Mouse (Mus musculus): ENCODE results near the gene Ttc23. TPM values are rescaled to one million over a fixed set of nuclear protein-coding genes. Genes with fewer than 3 reads are reported as not detected.

Gene Ttc23
- total RNA-seq, 2 experiments from 2014 or later, result 1.9 to 2.1 TPM

DNA sequence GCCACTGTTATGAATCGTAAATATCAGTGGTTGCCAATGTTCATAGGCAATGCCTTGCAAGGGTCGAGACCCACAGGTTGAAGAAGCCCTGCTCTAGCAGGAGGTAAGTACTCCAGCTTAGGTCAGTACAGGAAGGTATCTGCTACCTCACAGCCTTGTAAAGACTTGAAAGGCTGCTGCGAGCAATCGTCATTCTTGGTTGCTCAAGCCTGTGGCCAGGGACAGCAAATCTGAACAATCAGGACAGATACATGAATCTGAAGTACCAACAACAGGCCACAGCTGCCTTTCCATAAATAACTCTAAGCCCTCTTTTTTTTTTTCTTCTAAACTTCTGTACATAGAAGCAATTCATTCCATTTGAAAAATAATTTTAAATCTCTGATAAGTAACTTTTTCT, 85.1 kb downstream of the Ttc23 start:
- no peak for ATAC-seq (ENCODE audit: poor library complexity, severe bottlenecking)

DNA sequence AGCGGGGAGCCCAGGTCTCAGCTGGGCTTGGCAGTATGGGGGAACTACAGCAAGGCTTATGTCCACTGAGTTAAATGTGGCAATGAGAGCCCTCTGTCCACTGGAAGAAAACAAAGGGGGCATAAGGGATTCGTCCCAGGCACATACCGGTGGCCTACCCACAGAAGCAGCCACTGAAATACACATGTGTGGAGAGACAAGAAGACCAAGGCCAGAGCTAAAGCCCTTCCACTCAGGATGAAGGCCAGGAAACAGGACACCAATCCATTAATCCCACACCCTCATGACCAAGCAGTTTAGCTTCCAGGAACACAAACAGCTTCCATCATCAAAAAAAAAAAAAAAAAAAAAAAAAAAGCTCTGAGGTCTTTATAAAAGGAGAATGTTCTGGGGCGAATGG, 93.2 kb downstream of the Ttc23 start:
- no peak for ATAC-seq (ENCODE audit: poor library complexity, severe bottlenecking)

DNA sequence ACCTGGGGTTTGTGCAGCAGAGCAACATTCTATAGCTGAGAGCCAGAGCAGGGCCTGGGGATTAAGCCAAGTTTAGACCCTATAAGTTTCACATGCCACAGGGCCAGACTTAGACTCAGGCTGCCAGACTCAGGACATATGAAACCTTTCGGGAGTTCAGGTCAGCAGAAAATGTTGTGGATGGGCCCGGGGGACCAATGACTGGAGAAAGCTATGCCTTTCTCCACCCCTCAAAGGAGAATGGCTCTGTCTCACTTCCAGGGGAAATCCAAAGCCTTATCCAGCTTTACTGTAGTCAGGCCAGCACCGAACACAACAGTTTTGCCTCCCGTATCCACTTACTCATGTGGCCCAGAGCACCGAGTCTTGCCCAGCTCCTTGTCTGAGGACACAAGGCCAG, 93.6 kb downstream of the Ttc23 start:
- no peak for ATAC-seq (ENCODE audit: poor library complexity, severe bottlenecking)

DNA sequence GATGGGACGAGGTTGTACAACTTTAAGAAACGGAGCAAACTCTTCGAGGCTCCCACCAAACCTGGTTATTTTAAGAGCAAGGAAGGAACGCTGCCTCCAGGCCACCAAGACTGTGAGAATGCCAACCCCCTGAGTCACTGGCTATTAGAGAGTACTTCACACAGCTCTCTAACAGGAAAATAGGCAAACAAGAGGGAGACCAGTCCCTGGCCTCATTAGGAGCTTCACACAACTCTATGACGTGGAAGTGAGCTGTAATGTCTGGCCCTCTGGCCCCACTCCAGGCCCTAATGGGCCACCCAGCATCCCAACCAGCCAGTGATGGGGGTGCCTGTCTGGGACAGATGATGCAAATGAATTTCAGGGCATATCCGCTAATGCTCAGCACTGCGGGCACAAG, 94.5 kb downstream of the Ttc23 start:
- ATAC-seq (ENCODE audit: poor library complexity, severe bottlenecking), result no peak

DNA sequence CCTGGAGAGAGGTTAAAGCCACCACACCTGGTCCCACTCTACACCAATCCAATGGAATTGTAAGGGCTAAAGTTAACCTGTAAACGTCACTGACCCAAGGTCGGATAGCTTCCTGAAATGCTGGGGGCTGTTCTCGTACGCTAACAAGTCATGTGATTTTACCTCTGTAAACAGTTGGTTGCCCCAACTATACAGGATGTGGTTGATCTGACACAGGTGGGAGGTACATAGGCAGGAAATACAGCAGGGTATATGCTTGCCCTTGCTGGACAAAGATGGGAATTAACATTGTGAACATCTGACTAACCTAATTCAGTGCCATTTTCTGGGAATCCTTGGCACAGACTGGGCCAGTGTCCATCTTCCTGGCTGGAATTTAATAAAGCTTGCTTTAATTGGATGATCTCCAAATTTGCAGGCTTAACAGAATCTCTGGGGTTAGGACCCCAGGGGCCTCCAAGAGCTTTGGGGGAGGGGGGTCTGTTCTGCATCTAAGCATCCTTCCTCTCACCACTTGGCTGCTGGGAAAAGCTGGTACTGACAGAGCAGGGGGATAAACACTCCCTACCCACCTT, 100.6 kb downstream of the Ttc23 start:
- 0 out of 2 replicates have a peak, but pooled peaks have one; percentile 24 for ATAC-seq (ENCODE audit: poor library complexity, severe bottlenecking)

DNA sequence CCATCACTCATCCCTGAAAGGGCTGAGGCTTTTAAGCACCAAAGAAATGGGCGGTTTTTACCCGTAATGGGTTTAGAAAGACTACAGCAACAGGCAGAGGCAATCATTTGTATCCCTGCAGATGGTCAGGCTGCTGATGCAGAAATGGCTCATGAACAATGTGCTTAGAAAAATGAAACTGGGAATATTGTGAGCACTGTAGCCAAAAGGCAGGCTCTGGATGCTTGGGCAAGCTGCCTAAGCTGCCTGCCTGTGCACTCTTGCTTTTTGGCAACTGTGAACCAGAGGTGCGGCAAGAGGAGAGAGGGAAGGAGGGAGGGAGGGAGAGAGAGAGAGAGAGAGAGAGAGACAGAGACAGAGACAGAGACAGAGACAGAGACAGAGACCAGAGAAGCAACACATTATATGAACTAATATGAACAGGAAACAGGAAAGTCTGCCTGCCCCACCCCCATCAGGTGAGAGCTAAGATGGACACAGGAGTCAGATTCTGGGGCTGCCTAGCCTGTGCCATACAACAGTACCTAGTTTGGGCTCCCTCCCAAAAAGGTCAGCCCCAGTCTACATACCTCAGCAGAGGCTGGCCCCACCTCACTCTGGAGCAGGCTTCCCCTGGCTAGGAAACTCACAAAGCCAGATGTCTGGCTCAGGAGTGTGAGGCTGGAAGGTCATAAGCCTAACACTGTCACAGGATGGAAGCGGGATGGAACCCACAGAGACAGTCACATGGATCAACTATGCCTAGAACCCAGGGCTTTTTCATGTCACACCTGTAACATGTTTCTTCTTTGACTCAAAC, 102.4 kb downstream of the Ttc23 start:
- no peak for ATAC-seq (ENCODE audit: poor library complexity, severe bottlenecking)

DNA sequence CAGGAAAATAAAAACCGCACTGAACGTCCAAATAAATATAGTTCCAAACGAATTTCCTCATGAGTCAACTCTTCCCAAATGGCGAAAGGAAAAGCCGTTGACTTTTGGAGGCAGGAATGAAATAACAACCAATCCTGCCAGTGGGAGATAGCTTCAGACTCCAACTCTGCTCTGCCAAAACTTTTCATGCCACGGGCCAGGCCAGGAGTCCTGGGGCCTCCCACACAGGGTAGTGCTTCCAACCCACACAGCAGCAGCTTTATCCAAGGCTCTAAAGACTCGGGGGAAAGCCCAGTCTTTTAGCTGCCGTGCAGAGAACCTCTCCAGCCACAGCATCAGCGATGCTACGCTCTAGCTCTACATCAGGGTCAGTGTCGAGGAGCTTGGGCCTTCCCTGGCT, 107.4 kb downstream of the Ttc23 start:
- no peak for ATAC-seq (ENCODE audit: poor library complexity, severe bottlenecking)

DNA sequence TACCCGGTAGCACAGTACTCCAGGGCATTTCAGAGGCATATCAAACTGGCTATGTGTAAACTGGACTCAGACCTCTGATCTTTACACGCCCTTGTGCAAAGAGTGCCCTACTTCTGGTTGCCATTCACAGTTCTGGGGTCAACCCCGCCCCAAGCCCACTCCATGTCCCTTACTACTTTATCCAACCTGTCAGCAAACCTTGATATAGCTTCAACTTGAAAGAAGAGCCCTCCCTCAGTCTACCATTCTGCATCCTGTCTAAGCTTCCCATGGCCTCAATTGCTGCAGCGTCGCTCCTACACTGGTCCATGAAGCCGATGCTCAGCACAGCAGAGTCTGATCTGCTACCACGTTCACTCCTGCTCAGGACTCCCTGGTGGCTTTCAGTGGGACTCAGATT, 108.2 kb downstream of the Ttc23 start:
- ATAC-seq (ENCODE audit: poor library complexity, severe bottlenecking), result no peak

DNA sequence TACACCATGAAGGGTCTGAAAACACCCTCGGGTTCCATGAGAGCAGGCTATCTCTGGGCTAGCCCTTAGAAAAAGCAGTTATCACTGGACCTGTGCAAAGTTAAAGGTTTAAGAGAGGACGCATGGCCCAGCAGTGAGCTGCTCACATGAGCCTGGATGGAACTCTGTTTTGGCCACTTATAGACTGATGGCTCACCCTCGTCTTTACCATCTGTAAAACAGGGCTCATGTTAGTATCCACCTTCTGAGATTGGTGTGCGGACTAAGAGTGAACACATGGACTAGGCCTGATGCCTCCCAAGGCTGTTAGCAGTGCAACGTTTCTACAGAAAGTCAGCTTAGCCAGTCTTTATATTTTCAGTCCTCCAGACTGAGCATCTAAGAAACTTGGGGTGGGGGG, 109.4 kb downstream of the Ttc23 start:
- ATAC-seq (ENCODE audit: poor library complexity, severe bottlenecking), result no peak

DNA sequence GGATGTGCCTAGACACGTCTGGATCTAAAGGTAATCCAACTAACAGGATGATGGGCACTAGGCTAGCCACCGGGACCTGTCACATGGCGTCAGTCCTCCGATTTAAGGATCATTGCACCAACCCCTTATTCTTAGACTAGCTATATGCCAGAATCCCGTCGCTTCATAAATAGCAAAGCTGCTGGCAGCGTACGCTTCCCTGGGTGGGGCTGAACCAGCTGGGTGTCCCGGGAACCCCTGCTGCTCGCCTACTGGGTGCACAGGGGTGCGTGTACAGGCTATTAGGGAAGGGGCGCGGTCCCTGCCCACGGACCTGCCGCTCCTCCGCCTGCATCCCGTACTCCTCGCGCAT, 111.3 kb downstream of the Ttc23 start:
- no peak for ATAC-seq (ENCODE audit: poor library complexity, severe bottlenecking)

DNA sequence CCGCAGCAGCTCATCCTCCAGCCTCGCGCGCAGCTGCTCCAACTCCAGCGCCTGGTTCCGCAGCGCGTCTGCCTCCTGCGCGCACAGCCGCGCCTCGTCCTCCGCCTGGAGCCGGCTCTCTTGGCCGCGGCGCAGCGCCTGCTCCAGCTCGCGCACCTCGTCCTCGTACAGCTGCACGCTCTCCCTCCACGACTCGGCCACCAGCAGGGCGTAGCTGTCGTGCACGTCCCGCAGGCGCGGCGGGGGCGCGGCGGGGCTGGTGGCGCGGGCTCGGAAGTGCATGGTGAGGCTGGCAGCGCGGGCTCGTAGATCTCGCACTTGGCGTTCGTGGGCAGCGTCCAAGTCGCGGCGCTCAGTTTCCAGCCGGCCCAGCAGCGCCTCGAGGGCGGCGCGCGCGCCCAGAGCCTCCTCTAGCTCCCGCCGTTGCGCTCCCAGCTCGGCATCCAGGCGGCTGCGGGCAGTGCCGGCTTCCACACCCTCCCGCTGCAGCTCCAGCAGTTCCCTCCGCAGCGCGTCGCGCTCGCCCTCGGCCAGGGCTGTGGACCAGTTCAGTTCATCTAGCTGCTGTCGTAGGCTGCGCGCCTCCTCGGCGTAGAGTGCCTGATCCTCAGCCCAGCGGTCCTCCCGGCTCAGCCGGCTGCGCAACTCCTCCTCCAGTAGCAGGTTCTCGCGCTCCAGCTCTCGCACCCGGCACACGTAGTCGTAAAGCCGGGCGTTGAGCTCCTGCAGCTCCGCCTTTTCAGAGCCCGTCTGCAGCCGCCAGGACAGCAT, 111.8 kb downstream of the Ttc23 start:
- ATAC-seq (ENCODE audit: poor library complexity, severe bottlenecking), result peak; percentile 23; the same call in 1 of the 2 replicates

DNA sequence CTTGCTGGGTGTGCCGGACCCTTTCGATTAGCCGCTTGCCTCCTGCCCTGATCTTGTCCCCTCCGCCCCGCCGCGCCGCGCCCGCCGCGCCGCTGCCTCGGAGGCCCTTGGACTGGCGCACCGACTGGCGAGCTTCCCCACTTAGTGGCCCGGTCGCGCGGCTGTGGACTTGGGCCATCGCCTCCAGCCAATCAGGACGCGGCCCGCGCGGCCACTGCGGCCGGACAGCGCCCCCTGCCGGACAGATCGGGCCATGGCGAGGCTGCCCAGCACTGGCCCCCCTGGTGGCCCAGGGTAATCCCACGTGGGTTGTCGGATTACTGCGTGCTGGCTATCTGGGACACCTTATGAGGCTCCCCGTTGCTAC, 112.4 kb downstream of the Ttc23 start, which contains the start of gene Synm:
Synm (minus strand) TSS at position 114 of the 367 bp plus-strand sequence.
- peak; percentile 97 for ATAC-seq (ENCODE audit: poor library complexity, severe bottlenecking)

DNA sequence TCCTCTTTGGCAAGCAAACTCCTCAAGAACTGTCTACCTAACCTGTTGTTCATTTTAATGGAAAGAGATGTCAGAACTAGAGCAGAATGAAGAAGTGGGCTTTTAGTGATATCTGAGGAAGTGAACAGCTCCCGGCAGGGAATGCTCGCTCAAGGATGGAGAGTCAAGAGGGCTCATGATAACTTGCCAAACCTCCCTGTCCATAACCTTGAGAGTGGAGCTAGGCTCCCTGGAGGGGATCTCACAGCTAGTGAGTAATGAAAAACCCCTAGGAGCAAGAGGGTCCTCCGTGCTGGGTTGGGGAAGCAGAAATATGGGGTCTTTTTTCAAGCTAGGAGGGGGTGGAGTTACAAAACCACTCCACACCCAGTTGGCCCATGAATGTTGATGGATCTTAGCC, 116.4 kb downstream of the Ttc23 start:
- no peak for ATAC-seq (ENCODE audit: poor library complexity, severe bottlenecking)

DNA sequence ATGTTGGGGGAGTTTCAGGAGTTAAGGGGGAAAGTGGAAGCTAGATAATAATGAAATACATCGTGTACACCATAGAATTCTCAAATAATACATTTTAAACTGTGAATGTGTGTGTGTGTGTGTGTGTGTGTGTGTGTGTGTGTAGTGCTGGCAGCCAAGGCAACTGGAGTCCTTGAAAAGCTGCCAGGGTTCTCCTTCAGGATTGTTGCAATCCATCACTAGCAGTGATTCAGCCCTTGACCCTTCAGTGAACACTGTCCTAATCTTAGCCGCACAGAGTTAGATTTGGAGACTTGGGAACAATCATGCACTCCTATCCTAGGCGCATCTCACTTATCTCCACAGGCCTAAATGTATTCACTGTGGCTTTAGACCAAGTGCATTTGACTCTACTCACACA, 120.9 kb downstream of the Ttc23 start:
- ATAC-seq (ENCODE audit: poor library complexity, severe bottlenecking), result no peak

DNA sequence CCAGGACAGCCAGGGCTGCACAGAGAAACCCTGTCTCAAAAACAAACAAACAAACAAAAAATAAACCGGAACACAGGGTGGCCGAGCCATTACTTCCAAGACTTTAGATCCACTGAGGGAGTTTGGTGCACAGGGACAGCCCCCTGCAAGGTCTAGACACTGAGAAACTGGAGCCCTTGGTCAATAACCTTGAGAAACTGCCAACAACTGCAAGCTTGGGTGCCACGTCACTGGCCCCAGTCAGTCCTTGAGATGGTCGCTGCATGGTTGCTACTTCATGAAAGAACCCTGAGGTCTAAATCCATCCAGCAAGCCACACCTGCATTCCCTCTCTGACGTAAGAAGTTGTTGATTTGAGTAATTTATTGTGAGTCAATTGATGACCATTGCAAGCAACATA, 122.3 kb downstream of the Ttc23 start:
- ATAC-seq (ENCODE audit: poor library complexity, severe bottlenecking), result no peak

DNA sequence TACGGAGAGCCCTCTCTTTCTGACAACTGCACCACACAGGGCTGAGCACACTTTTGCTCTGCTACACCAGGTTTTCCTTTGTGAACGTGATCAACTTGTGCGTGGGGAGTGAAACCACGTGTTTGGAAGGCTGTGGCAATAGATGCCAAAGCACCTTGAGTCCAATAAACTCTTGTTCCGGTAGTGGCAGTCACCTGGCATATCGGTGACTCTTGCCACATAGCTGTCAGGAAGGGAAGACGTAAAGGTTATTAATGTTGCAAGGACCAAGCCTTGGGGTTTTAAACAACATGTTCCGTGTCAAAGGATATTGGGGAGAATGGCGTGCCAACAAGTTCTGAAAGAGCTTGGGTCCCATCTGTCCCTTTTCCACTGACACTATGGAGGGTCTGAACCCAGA, 125.0 kb downstream of the Ttc23 start:
- ATAC-seq (ENCODE audit: poor library complexity, severe bottlenecking), result no peak

DNA sequence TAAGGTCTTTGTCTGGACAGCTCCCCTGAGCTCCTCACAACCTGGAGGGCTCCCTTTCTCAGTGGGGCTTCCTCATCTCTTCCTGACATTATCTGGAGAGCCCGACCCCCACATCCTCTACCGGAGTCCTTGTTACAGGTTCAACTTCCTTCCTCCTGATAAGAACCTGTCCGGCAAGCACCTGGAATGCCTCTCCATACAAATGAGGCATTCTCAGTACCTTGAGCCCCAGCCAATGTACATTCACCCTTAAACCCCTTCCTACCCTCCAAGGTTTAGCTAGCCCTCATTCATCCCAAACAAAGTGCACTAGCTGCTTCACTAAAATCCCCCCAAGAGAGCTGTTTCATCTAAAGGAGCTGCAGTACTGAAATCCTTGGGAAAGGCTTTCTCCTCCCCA, 128.4 kb downstream of the Ttc23 start:
- no peak for ATAC-seq (ENCODE audit: poor library complexity, severe bottlenecking)

DNA sequence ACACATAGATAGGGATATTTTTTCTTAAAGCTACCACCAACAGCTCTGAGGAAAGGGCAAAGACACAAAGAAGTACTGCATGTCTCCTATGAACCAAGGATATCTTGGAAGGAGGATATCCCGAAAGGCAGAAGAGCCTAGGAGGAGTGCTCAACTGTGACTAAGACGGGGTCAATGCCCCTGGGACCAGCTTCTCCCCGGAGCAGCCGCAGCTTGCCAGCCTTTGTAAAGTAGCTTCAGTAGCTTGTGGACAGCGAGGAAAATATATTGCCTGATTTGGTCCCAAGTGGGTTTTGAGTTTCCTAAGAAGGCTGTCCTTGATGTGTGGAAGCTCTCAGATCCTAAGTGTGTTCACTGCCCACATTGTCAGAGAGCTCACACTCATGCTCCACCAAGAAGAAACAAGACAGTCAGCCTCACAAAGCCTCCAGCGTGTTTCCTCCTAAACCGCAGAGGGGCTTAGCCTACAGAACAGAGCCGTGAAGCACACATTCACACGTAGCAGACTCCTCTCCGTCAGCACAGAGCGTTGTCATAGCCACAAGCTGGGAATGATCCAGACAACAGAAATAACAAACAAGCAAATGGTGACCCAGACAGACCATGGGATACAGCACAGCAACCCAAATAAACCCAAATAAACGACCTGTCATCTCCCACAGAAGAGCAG, 129.6 kb downstream of the Ttc23 start:
- ATAC-seq (ENCODE audit: poor library complexity, severe bottlenecking), result no peak

DNA sequence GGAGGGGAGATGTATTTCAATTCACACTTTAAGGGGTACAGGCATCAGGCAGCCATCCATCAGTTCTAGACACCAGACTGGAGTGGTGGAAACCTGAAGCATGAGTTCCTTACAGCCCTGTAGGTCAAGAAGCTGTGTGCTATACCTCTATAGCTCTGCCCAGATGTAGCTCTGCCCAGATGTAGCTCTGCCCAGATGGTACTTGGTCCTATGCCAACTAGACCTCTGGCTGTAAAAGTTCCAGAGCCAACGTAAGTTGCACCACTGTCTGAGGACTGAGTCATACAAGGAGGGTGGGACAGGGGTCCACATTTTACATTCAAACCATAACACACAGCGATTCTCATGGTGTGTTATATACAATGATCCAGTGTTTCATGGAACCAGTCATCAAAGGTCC, 140.7 kb downstream of the Ttc23 start:
- no peak for ATAC-seq (ENCODE audit: poor library complexity, severe bottlenecking)

DNA sequence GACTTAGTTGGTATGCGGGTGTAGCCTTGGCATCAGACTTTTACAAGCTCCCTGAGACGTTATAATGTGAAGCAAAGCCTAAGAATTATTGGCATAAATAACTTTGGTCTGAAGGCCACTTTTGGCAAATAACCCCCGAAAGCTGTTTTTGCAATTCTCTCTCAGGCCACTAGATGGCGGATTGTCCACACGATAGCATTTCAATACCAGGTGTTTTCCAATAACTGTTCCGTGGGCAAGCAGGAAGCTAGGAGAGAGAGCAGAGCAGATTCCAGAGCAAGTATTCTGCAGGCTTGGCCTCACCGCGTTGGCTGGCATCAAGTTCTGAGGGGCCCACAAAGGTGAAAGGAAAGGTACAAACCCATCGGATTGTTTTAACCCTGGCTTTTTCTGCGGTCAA, 141.5 kb downstream of the Ttc23 start:
- ATAC-seq (ENCODE audit: poor library complexity, severe bottlenecking), result peak; percentile 72; the same call in 1 of the 2 replicates

DNA sequence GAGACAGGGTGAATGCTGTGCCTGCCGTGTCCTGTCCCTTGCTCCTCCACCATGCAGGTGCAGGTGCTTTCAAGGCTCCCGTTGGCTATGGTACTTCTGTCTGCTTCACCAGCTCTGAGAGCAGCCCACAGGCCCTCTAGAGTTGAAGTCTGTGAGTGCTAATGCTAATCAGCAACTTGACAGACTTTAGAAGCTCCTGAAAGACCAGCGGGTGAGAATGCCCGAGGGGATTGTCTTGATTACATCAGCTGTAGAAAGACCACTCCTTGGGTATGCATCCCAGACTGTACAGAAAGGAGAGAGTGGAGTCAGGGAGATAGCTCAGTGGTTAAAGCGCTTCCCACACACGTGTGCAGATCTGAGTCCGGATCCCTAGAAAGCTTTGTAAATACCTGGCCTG, 144.0 kb downstream of the Ttc23 start:
- ATAC-seq (ENCODE audit: poor library complexity, severe bottlenecking), result no peak
